Mouse (Mus musculus) brain, embryonic 14.5 days (tissue): ENCODE results near the gene Cep83.

Source experiments
- CTCF ChIP-seq: fragments of 200-500 bp; IDR thresholded peaks from 2 replicates; pipeline ENCODE4 v1.5.1; 2012; ENCODE audit warnings: inconsistent platforms, mild to moderate bottlenecking, moderate library complexity, borderline replicate concordance; ENCODE audit not compliant: insufficient read depth, insufficient read length; ENCODE audit errors: extremely low read depth
- POLR2A ChIP-seq: fragments of 200-500 bp; IDR thresholded peaks from 2 replicates; pipeline ENCODE4 v1.6.1; 2012; ENCODE audit warnings: mild to moderate bottlenecking, inconsistent platforms, borderline replicate concordance; ENCODE audit not compliant: poor library complexity, insufficient read depth, insufficient read length, severe bottlenecking; ENCODE audit errors: extremely low read depth

DNA sequence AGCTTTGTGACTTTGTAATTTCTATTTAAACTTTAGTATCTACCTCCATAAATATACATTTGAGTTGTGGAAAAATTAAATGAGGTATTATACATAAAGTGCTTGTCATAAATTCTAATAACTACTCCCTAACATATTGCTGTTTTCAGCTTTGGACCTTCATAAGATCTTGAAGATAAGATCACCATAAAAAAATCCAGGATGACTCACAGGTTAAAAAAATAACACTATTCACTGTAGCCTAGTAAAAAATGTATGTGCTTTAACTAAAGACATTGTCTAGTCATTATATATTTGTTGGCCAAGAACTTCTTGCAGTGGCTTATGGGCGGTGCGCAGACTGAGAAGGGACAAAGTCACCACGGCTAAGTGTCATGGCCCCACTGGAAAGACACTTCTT is 53.0 kb downstream of the Cep83 start:
- TF ChIP-seq CTCF (no peak), POLR2A (no peak)
